Mouse (Mus musculus) 3134 (cell line): ENCODE results near the gene Arl1.
"Not testable (repeated sequence)": the region's sequence is repeated elsewhere in the genome, so short reads cannot be mapped to it uniquely, and the experiment has no call there.

Source experiments
- DNase-seq: peaks from one replicate; pipeline ENCODE4 v3.0.0-alpha.2; 2011; ENCODE audit warnings: low spot score; ENCODE audit not compliant: insufficient read length; ENCODE audit errors: extremely low read depth

The Arl1 gene

DNA sequence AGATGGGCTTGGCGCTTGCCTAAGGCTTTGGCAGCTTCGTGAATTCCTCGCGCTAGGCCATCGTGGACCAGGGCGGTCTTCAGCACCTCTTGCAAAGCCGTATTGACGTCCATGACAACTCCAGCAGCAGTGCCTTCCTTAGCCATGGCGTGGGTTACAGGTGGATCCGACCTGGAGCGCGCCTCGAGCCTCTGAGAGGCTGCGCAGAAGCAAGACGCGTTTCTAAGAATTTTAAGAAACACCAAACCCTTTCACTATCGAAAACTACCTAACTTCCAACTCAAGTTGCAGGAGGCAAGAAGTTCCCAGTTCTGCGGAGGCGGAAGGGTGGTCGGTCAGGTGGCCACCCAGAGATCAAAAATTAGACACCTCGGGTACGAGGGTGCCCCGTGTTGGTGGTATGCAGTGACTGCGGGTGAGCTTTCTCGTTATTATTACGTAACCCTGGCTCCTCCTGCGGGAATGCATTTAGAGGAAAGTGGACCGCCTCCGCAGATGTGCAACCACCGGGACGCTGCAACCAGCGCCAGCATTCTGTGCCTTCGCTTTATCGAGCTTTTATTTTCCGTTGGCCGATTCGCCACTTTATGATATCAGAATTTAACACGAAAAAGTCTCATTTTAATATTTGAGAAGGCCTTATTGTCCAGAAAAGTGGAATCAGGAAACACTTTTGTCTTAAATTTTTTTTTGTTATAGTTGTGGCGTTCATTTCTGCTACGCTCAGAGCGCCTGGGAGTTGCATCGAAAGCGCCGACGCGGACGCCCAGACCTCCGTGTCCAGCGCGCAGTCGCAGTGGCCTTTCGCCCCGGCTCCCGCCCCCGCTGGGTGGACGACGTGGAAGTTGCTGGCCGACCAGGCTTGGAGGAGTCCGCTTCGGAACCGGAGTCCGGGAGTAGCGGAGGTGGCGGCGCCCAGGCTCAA lies at the start of gene Arl1:
Gene Arl1, plus strand, starts transcription at position 288 of the 925 bp plus-strand sequence.
- peak; percentile 89 for DNase-seq

DNA sequence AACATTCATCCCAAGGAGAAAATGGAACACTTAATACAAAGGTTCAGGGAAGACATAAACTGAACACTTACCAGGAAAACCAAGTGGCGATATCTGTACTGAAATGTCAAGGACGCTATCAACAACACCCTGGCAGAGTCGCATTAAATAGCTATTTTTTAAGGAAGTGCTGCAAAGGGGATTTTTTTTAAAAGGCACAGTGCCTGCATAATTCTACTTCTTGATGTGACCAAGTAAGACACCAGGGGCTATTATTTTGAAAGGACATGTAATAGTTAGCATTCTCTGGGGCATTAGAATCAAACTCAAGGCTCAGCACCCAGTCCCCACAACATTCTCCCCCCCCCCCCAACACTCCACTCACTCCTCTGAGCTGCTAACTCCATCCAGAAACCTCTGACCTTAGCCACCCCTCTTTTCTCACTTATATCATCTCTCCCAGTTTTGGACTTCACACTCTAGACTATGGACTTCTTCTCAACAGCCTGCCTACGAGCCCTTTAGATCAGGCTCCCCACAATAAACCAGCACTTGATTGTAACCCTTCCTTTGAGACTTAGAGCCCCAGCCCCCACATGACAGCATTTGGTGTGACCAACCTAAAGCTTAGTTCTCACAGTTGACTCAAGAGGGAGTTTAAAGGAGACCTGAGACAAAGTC lies 47.6 kb upstream of the Arl1 start:
- DNase-seq = no peak

DNA sequence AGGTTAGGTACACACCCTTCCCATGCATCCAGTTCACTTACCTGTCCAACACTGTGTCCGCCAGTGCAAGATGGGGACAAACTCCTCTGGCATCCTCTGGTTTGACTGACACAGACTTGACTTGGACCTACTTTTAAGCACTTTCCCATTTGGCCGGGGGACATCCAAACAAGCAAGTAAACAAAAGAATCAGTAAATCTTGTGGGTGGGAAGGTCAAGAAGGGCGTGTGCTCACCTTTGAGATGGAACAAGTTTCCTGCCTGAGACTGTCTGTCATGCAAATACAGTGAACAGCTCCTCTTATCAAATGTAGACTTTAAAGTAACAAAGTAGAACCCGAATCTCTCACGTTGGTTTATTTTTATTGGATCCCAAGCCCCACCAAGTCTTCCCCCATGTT lies 45.7 kb upstream of the Arl1 start, which contains the start of gene Spic:
Gene Spic, minus strand, starts transcription at position 91 of the 400 bp plus-strand sequence.
- DNase-seq = no peak

DNA sequence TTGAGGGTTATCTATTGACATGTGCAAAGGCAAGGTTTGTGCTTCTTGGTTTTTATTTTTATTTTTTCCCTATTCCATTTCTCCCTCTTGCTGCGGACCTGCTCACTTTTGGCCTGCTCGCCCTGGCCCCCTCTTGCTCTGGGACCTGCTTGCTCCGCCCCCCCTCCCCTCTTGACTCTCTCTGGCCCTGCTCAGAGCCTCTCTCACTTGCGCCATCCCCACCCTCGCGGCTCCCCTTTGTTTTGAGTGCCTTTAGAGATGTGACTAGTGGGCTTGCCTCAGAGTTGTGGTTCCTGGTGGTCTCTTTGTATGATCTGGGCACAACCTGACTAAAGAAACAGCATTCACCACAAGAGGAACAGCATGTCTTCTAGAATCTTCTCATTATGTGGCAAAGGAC lies 29.7 kb upstream of the Arl1 start:
- DNase-seq = no peak

DNA sequence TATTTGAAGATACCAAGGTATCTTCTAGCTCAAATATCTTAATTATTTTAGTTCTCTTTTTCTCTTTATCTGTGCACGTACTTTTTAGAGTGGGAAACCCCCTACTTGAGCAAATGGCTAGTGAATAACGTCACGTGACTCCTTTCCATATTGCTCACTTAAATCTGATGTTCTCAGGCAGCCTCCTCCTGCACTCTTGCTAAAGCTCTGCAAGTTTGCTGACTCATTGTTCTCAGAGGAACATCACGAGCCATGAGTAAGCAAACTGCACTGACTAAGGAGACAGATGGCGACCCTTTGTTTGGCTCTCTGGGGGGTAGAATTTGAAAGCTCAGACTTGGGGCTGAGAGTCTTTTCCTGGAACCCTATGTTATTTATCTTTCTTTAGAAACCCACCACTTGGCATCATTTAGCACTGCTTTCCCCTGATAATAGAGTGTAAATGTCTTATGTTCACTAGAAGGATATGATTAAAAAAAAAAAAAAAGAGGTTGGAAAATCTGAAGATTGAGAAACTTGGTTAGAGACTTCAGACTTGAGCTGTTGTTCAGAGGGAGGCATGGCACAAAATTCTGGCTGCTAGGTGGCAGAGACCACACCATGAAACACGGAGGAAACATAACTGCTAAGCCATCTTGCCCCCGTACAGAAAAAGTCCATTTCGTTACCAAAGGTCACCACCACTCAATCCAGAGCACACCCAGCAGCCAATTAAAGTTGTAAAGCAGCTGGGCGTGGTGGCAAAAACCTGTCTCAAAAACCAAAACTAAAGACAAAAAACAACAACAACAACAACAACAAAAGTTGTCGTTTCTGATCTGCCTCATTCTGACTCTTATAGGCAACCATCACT lies 21.8 kb upstream of the Arl1 start:
- DNase-seq = no peak

DNA sequence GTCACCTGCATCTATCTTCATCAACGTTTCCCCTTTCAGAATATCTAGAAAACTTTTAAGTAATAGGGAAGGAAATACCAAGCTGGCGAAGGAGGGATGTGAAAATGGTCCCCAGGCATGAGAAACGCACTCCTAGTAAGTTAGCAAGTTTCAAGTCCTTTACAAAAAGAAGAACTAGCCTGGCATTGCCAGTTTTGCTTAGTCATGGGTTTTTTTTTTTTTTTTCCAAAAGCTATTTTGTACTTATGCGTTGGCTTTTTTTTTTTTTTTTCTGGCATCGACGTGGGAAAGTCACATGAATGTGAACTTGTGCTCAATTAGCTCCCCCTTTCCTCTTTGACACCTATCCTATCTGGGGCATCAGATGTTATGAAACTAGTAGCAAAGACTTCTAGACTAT lies 18.3 kb upstream of the Arl1 start:
- DNase-seq = no peak

DNA sequence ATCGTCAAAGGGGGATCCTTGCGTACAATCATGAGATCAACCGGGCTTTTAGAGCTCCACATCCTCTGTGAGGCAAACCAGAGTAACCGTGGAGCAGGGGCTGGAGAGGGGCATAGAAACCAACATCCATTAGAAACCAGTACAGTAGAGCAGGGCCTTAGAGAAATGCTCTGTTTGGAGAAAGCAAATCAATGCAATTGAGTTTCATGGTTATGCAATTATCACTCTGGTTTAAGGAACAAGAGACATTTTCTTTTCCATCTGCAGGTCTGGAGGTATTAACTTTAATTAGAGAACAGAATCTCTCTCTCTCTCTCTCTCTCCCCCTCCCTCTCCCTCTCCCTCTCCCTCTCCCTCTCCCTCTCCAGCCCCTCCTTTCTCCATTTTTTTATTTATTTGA lies 15.9 kb upstream of the Arl1 start:
- DNase-seq = no peak

DNA sequence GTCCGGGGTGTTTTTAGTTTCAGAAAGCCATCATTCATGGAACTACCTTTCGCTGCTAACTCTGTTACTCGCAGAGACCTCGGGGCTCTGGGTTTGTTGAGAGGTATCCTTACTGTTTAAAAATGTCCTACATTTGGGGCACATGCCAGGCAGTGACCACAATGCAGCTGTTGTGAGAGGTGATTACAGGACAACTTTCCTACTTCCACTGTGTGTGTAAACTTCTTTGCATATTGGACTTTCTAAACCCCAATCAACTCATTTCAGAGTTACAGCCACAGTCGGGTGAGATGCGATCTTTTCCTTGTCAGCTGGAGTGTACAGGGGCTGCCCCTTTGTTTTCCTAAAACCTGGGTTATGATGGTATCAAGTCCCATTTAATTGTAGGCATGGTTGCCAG lies 15.0 kb upstream of the Arl1 start:
- DNase-seq = no peak

DNA sequence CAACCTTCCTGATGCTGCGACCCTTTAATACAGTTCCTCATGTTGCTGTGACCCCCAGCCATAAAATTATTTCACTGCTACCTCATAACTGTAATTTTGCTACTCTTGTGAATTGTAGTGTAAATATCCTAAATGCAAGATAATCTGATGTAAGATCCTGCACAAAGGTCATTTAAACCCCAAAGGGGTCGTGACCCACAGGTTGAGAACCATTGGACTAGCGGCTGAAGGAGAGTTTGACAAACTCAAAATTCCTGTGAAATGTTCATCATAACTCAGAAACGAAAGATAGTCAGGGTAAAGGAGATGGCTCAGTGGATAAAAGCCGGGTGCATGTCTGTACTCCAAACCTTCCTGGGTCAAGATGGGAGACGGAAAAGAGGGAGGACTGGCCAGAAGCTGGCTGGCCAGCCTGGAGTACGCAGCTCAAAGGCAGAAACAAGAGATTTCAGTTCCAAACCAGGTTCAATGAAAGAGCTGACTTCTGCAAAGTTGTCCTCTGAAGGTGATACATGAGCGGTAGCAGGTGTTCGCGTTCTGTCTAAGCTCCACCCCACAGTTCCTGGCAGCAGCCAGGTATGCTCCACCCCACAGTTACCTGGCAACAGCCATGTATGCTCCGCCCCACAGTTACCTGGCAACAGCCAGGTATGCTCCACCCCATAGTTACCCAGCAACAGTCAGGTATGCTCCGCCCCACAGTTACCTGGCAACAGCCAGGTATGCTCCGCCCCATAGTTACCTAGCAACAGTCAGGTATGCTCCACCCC lies 13.5 kb upstream of the Arl1 start:
- no peak for DNase-seq

DNA sequence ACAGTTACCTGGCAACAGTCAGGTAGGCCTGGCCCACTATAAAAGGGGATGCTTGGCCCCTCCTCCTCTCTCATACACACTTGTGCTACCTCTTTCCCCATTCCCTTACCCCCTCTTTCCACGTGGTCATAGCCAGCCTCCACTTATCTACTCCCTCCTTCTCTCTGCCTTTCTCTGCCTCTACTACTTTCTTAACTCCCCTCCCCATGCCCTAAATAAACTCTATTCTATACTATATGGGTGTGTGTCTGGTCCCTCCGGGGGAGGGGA lies 13.0 kb upstream of the Arl1 start:
- DNase-seq = no peak

DNA sequence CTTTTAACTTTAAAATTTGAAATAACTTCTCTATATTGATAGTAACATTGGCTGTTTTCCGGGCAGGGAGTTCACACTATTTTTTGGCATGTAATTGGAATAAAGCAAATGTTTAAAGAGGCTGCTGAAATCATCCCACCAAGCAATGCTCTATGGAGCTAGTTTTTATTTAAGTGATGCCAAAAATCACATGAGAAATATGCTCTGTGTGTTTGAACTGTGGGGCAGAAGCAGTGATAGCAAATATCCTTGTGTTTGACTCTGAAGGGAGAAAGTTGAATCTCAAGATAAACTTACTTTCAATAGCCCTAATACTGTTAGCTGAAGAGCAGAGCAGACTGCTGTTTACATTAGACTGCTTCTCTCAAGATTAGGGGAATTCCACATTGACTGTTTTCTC lies 11.0 kb upstream of the Arl1 start:
- DNase-seq = no peak

DNA sequence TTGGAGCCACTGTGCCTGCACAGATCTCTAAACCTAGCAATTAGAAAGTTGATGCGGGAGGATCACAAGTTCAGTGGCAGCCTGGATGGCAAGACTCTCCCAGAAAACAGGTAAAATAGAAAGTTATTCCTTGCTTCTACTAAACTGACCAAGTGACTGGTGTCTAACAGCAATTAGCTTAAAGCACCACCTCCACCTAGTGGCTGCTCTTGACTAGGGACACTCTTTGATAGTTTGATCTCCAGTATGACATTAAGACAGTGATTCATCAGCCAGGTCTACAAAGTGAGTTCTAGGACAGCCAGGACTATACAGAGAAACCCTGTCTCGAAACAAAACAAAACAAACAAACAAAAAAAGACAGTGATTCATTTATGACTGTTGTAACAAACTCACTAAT lies 5.3 kb upstream of the Arl1 start:
- no peak for DNase-seq

DNA sequence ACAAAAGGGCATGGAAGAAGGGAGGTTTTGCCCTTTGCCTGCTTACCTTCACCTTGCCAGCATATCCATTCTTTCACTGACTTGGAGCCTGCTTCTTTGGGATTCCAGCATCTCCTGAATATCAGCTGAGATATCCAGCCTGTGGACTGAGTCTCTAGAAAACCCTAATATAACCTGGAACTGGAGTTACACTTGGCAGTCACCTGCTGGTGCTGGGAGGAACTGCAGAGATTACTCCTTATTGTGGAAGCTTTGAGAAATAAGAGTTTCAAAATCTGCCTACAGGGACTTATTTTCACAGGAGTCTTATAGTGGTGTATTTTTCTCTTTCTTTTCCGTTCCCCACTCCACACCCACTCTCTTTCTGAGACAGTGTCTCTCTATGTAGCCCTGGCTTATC lies 3.5 kb upstream of the Arl1 start:
- peak; percentile 37 for DNase-seq

DNA sequence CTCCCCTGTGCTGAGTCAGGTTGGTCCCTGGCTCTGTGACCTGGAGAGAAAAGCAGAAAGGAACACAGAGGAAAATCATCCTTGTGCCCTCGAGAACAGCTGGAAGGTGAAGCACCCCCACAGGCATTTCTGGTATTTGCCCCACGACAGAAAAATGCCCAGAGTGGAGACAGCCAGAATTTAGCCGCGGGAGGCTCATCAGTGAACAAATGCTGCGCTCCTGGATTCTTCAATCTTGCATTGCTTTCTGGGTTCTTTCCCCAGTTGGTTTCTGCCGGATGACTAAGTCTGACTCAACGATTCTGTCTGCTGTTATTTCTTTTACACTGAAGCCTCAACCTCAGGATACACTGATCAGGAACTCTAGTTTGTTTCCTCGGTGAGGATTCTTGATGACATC lies 2.5 kb upstream of the Arl1 start:
- DNase-seq = peak; percentile 64

DNA sequence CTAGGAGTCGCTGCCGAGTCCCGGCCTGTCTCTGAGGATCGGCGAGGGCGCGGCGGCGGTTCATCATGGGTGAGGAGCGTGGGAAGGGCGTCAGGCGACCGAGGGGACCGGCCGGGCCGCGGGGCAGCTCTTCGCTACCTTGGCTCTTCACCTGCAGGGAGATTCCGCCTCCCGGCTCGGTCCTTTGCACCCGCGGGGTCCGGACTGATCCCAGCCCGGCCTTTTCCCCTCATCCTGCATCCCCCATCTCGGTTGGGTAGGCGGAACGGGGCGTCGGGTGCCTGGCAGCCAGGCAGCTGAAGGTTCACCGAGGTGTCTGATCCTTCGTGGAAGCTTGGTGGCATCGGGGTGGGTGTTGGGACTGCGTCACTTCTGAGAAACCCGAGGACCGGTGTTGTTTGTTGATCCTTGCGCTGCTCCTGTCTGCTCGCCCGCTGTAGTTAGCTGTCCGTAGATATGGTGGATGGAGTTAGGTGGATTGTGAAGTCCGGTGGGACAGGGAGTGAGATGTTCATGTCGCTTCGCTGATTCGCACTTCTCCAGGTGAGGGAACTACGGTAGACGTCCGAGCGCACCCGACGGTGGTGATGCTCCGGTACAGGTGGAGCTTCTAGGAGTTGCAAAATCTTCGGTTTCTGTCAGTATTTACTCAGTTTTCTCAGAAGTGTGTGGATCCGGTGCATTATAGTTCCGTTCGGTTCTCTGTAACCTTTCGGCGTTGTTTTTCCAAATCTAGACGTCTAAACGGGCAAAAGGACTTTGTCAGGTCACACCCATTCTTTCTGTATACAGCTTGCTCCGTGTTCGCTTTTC lies 1.0 kb downstream of the Arl1 start:
- DNase-seq = no peak

DNA sequence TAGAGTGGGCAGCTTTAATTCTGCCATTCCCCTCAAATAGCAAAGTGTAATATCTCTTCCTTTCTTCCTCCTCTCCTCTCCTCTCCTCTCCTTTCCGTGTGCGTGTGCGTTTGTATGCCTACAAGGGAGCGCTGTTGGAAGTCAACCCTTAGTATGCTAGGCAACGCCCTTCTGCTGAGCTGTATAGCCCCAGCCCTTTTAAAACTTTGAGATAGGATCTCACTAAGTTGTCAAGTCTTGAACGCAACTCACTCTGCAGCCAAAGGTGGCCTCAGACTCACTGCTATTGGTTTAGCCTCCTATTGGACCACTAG lies 1.6 kb downstream of the Arl1 start:
- no peak for DNase-seq

DNA sequence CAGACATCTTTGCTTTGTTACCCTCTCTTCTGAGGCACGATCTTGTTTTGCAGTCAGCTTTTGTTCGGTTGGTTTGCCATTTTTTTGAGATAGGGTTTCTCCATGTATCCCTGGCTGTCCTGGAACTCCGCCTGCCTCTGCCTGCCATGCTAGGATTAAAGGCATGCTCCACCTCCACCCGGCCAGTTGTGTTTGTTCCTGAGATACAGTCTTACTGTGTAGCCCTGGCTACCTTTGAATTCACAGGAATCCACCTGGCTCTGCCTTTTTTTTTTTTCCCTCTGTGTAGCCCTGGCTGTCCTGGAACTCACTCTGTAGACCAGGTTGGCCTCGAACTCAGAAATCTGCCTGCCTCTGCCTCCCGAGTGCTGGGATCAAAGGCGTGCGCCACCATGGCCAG lies 8.4 kb downstream of the Arl1 start:
- not testable (repeated sequence) for DNase-seq

DNA sequence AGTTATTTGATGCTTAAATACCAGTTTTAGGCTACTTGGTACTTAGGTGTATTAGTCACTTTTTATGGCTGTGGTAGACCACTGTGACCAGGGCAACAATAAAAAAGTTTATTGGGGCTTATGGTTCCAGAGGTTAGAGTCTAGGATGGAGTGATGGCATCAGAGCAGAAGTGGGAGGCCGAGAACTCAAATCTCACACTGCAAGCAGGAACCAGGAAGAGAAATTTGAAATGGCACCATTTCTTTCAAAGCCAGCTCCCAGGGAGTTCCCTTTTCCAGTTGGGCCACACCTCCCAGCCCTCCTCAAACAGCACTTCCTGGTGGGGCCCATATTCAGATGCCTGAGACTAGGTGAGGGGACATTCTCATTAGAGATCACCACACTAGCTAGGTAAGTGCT lies 9.2 kb downstream of the Arl1 start:
- DNase-seq = no peak

DNA sequence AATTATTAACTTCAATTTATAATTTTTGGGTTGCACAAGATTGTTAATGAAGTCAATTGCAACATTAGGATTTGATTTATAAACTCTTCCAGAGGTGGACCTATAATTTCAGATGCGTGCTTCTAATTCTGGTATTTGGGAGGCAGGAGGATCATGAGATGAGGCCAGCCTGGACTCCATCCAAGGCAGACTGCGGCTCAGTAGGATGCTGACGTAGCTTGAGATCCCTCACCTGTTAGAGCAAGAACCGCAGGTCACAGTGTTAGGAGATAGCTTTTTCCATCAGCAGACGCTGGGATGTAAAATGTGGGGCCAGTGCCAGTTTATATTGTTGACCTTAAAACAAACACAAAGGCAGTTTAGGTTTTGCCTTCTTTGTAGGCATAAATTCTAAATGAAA lies 10.1 kb downstream of the Arl1 start:
- DNase-seq = no peak

DNA sequence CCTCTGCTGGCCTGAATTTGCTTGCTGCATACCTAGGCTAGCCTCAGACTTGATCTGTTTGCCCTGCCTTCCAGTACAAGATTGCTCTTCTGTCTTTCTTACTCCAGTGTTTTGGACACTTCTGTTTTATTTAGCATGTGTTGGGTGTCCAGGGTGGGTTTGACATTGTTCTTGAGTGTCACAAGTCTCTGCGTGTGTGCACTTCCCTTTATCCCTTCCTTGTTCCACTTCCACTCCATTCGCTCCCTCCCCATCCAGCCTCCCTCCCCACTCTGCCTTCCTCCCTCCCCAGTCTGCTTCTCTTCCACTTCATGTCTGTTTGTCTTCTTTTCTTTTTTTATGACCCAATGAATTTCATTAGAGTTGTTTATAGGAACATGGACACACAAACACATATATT lies 10.8 kb downstream of the Arl1 start:
- no peak for DNase-seq
